Mouse (Mus musculus): Measurements from ENCODE around the gene Sdr9c7. TPM values are rescaled to one million over a fixed set of nuclear protein-coding genes. Genes with fewer than 3 reads are reported as not detected.

Gene Sdr9c7
- total RNA-seq, 2 experiments from 2014 or later, result not detected

DNA sequence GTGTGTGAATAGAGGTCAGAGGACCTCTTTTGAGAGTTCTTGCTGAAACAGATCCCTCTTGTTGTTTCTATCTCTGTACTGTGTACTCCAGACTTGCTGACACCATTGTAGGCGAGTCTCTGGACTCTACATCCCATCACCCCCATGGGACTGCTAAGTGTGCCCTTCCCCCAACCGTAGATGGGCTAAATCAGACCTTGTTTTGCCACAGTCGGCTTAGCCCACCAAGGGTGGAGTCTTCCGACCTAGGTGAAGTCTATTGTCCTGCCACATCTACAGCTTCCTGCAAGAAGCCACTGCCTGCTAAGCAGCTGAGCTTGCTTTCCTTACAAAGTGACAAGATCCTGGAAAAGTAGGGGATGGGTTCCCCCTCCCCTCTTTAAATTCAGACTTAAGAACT, 53.5 kb downstream of the Sdr9c7 start:
- DNase-seq, result no peak

GRCm38 (mm10) chr10:127955034-127955433, 56.7 kb downstream of the Sdr9c7 start:
- DNase-seq, result no peak
- intact Hi-C loops (cut with DNase I; ENCODE audit: low total_unique reads), result no loop called here

More for the DNA sequence above, 53.5 kb downstream of the Sdr9c7 start:
- intact Hi-C loops (cut with DNase I; ENCODE audit: low total_unique reads), result no loop called here

- intact Hi-C loops (cut with DNase I; ENCODE audit: low total_unique reads), result loop anchor here (2.0 kb wide), 1 partner anchor 51 kb away; the partner anchor contains the start of gene Hsd17b6
These were observed 58.0 kb downstream of the Sdr9c7 start for GRCm38 (mm10) chr10:127956168-127956816.

GRCm38 (mm10) chr10:127959161-127959679, 60.9 kb downstream of the Sdr9c7 start:
- intact Hi-C loops (cut with DNase I; ENCODE audit: low total_unique reads), result no loop called here
- DNase-seq, result no peak

More at GRCm38 (mm10) chr10:127956168-127956816, 58.0 kb downstream of the Sdr9c7 start:
- DNase-seq, result peak; percentile 74

Other genes with a start within 250 kb of the Sdr9c7 start
- gene Nemp1, start 231.6 kb upstream of the Sdr9c7 start, total RNA-seq (2021), result 1 to 10 TPM; 2.3 to 2.7 TPM
- gene Nab2, start 229.9 kb upstream of the Sdr9c7 start, total RNA-seq (2021), result 1 to 10 TPM; 4.9 to 5.5 TPM
- under 1 TPM; 0.18 to 0.53 TPM for gene Myo1a, start 193.3 kb upstream of the Sdr9c7 start, total RNA-seq (2021)
- not detected for gene Tac2, start 174.0 kb upstream of the Sdr9c7 start, total RNA-seq (2021)
- gene Zbtb39, start 159.0 kb upstream of the Sdr9c7 start, total RNA-seq (2021), result 1 to 10 TPM; 4.7 to 4.9 TPM
- gene Gpr182, start 146.8 kb upstream of the Sdr9c7 start, total RNA-seq (2021), result under 1 TPM; 0.47 to 0.80 TPM
- gene Rdh1, start 138.8 kb upstream of the Sdr9c7 start, total RNA-seq (2021), result under 1 TPM in 1 of 2 experiments, not detected in 1; 0.16 TPM
- gene Rdh16f1, start 138.7 kb upstream of the Sdr9c7 start, total RNA-seq (2021), result under 1 TPM; 0.24 to 0.51 TPM
- gene Rdh9, start 122.1 kb upstream of the Sdr9c7 start, total RNA-seq (2021), result under 1 TPM in 1 of 2 experiments, not detected in 1; 0.24 TPM
- not detected for gene Rdh16, start 97.4 kb upstream of the Sdr9c7 start, total RNA-seq (2021)
- gene Rdh19, start 48.6 kb upstream of the Sdr9c7 start, total RNA-seq (2021), result not detected
- not detected for gene Rdh16f2, start 32.0 kb upstream of the Sdr9c7 start, total RNA-seq (2021)
- gene Rdh7, start 9.7 kb upstream of the Sdr9c7 start, total RNA-seq (2021), result not detected
- gene Hsd17b6, start 109.1 kb downstream of the Sdr9c7 start, total RNA-seq (2021), result not detected
- gene Prim1, start 116.7 kb downstream of the Sdr9c7 start, total RNA-seq (2021), result 1 to 10 TPM; 2.1 to 2.7 TPM
- 100 to 1,000 TPM; 402 to 437 TPM for gene Naca, start 137.1 kb downstream of the Sdr9c7 start, total RNA-seq (2021)
- gene Ptges3, start 160.4 kb downstream of the Sdr9c7 start, total RNA-seq (2021), result 10 to 100 TPM; 54.4 to 60.8 TPM
- gene Atp5b, start 184.8 kb downstream of the Sdr9c7 start, total RNA-seq (2021), result 1,000 to 10,000 TPM; 3,648 to 4,448 TPM
- 10 to 100 TPM; 15.2 to 15.6 TPM for gene Baz2a, start 193.1 kb downstream of the Sdr9c7 start, total RNA-seq (2021)

Measured in gastrocnemius, postnatal 14 days (tissue).